Mouse (Mus musculus) heart, embryonic 16.5 days (tissue): ENCODE results near the gene Erich3. TPM values are rescaled to one million over a fixed set of nuclear protein-coding genes. Genes with fewer than 3 reads are reported as not detected.

ENCODE experiments used
- polyA plus RNA-seq: library from polyadenylated mRNA; unstranded; fragments of >200 nt; fragmentation: Nextera tagmentation; extraction: Ambion mirVana; gene quantifications from 2 replicates; pipeline ENCODE4 v1.2.1, GENCODE M21; 2015

The Erich3 gene
- polyA plus RNA-seq, 1 experiment from 2014 or later: 0.53 TPM

Other genes with a start within 250 kb of the Erich3 start
- gene Cryz, start 67.1 kb upstream of the Erich3 start, polyA plus RNA-seq: 9.3 and 10.2 TPM in 2 replicates
- 6.8 and 10.3 TPM in 2 replicates for gene Tyw3, start 66.8 kb upstream of the Erich3 start, polyA plus RNA-seq